Mouse (Mus musculus) lung, adult 10 weeks (tissue): ENCODE results near the gene Gm21394. TPM values are rescaled to one million over a fixed set of nuclear protein-coding genes. Genes with fewer than 3 reads are reported as not detected.

Experiments
- polyA plus RNA-seq: library from polyadenylated mRNA; stranded (reverse); fragments of 350-450 nt; fragmentation: Illumina TruSeq; extraction: RNeasy Lipid Tissue Mini Kit (QIAGEN cat#74804); gene quantifications from one replicate; pipeline ENCODE4 v1.2.3, GENCODE M21; 2014; ENCODE audit warnings: low read depth, low replicate concordance; ENCODE audit not compliant: insufficient read depth

Gene Gm21394
- polyA plus RNA-seq = not detected

GRCm38 (mm10) chrY:84564807-84565206, at the start of gene Gm21394:
Gm21394 (minus strand) TSS chrY:84564907.

Other genes starting within 250 kb of the Gm21394 start
- gene Gm21409, start 181.8 kb upstream of the Gm21394 start, polyA plus RNA-seq = not detected